Mouse (Mus musculus) bone marrow, adult 2 months (tissue): ENCODE results near the gene Naa35.

ENCODE experiments used
- CTCF ChIP-seq: fragments of 200-500 bp; IDR thresholded peaks from 2 replicates; pipeline ENCODE4 v1.5.1; 2011; ENCODE audit warnings: low read length, control low read depth; ENCODE audit not compliant: control insufficient read depth, insufficient read depth
- POLR2A ChIP-seq: fragments of 200-500 bp; IDR thresholded peaks from 2 replicates; pipeline ENCODE4 v1.6.1; 2011; ENCODE audit warnings: low read depth, mild to moderate bottlenecking, control low read depth, low read length, borderline replicate concordance; ENCODE audit not compliant: control insufficient read depth

- no peak for TF ChIP-seq POLR2A
- TF ChIP-seq CTCF, result no peak
Observed at GRCm38 (mm10) chr13:59547091-59547490, 38.0 kb upstream of the Naa35 start.
